Mouse (Mus musculus) natural killer cell, adult 2 months (primary cell): ENCODE measurements around the gene Setx.

Source experiments
- DNase-seq, 2 experiments: peaks; one replicate each; pipeline ENCODE4 v3.0.0; 2022; ENCODE audit warnings: low spot score in 2 of 2

The Setx gene

GRCm38 (mm10) chr2:29135161-29135560, 11.2 kb downstream of the Setx start:
- DNase-seq: no peak

- no peak for DNase-seq
Observed at GRCm38 (mm10) chr2:29151941-29152340, 28.0 kb downstream of the Setx start.

DNA sequence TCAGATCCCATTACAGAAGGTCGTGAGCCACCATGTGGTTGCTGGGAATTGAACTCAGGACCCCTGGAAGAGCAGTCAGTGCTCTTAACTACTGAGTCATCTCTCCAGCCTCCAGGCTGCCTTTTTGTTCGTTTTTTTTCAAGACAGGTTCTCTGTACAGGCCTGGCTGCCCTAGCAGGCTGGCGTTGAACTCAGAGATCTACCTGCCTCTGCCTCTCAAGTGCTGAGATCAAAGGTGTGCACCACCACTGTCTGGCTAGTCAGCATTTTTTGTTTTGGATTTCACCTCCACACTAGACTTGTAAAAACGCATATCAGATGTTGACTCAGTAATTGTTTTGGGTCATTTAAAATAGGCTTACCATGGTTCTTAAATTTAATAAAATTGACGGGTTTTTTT, 44.1 kb downstream of the Setx start:
- no peak for DNase-seq

GRCm38 (mm10) chr2:29174887-29175286, 50.9 kb downstream of the Setx start:
- no peak for DNase-seq

GRCm38 (mm10) chr2:29179810-29180209, 55.8 kb downstream of the Setx start:
- no peak for DNase-seq

DNA sequence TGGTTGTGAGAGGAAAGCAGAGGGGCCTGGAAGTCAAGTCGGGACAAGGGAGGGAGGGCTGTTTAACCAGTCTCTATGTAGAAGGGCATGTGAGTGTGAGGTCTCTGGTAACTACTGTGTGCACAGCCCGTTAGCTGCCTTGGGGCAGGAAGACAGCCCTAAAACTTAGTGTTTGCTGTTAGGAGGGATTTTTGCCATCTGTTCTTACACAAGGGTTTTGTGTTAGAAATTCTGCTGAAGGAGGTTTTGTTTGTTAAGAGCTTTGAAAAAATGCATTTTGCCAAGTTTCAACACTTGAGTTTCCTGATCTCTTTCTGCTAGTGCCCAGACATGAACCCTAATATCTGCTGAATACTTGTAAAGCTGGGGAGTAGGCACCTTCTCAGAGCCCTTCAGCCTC, 57.1 kb downstream of the Setx start:
- DNase-seq: no peak

DNA sequence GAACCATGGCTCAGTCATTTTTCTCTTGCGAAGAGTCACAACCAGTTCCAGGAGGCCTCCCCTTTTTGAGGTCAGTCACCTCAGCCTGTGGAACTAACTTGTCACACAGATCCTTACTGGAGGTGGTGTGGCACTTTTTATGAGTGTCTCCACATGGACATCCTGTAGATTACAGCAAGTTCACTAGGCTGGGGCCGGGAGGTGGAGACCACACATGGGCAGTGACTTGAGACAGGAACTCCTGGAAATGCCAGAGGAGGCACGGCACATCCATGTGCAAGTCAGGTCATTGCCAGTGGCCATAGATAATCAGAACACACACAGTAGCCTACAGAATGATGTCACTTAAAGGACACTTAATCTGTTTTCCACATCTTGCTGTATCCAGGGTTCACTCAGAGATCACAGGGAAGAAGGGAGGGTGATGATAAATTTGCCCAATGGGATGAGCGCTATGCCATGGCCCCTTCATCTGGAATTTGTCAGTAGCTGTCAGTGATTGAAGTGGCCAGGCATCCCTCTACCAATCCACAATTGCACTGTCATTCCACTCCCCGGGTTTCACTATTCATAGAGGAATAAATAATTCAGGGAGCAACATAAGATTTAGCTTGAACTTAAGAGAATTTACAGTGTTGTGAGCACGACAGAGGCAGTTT, 59.4 kb downstream of the Setx start:
- DNase-seq: no peak

- DNase-seq: no peak
Observed at GRCm38 (mm10) chr2:29186209-29186608, 62.2 kb downstream of the Setx start.

DNA sequence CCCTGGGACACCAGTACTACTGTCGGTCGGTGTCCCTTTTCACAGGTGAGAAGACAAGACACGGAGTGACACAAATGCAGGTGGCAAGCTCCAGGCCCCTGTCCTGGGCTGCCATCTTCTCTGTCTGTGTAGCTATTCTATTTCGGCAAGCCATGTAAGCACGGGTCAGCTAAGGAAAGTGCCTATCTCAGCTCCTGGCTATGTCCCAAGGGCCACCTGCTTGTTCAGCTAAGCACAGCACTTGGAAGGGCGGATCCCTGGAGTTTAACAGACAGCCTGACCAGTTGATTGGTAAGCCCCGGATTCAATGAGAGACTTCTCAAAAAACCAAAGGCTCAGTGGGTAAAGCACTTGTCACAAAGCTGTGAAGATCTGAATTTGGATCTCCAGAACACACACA, 66.4 kb downstream of the Setx start:
- no peak for DNase-seq

GRCm38 (mm10) chr2:29191216-29192215, 67.5 kb downstream of the Setx start:
- DNase-seq: no peak

GRCm38 (mm10) chr2:29192629-29193278, 68.8 kb downstream of the Setx start:
- no peak for DNase-seq

DNA sequence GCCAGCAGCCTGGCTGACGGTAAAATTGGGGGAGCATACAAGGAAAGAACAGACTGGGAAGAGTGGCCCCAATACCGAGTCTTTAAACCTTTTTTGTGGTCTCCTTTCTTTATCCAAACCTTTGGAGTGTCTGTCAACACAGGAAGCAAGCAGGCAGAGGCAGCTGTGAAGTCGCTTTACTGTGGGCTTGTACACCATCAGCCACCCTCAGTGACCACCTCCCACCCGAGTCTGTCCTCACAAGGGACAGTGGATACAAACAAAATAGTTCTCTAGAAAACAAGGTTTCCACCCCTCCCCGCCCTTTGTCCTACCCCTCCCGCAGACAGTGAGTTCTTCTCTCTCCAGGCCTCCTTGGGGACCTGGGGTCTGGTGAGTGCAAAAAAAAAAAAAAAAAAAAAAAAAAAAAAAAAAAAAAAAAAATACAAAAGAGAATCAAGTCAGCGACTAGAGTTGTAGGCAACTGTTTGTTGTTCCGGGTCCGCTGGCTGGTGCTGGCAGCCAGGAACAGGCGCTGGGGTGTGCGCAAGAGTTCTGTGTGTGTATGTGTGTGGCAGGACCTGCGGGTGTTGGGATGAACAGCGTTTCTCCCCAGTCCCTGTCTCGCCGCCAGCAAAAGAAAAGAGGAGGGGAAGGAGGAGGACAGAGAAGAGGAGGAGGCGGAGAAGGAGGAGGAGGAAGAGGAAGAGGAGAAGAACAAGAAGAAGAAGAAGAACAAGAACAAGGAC, 70.0 kb downstream of the Setx start:
- no peak for DNase-seq

DNA sequence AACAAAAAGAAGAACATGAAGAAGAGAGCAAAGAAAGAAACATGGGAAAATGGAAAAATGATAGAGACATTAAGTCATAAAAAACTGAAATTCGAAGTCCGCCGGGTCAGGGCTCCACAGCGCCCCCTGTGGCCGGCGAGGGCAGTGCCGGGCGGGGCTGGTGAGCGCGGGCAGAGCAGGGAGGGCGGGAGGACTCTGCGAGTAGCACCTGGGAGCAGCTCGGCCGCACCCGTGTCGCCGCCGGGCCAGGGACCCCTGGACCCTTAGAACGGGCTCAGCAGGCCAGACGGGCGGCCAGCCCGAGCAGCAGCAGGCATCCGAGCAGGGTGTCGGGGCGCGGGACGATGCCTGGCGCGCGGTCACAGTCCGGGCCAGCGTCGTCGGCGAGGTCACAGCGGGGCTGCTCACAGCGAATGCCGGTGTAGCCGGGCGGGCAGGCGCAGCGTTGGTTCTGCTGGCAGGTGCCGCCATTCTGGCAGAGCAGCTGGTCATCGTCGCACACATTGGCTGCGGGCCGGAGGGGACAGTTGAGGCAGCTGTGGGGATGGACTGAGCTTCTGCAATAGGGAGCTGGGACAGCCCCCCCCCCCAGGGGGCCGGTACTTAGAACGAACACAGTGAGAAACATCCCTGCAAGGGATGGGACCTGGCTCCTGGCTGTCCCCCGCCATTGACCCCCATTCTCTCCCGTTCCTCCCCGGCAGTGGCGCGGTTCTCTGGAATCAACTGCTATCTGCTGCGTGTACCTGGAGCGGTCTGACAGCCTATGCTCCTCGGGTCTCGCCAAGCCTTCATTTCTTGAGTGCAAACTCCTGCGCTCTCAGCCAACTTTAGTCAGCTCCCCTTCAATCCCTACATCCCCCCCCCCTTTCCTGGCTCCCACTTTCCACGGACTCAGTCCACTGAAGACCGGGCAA, 70.8 kb downstream of the Setx start:
- DNase-seq: peak; percentile 69 to 80

DNA sequence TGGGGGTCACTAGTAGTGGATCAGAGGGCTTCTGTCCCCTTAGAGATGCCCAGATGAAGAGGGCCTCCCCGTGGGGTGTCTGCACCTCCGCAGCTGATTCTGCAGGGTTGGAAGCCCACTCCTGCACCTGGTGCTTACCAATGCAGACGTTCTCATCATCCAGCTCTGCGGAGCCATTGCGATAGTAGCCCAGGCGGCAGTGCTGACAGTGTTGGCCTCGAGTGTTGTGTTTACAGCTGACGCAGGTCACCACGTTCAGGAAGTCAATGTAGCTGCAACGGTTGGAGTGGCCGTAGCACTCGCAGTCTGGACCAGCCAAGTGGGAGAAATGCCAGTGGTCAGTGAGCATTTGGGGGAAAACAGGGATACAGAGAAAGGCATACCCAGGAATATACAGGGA, 72.9 kb downstream of the Setx start:
- DNase-seq: no peak

DNA sequence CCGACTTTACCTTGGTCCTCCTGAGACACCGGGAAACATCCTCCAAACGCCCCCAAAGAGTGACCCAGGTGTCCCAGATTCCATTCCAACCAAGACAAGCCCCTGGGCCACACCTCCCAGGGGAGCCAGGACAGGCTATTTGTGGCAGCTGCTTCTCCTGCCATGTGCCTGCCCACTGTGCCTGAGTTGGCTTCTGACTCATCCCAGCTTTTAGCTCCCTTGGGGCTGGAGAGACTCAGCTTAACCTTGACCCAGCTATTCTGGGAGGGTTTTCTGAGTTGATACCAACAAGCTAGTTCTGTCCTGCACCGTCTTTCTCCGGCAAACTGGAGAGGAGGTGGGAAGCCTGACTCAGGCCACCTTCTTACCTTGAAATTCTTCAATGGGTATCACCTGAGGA, 74.5 kb downstream of the Setx start:
- no peak for DNase-seq

- peak; percentile 42 to 46 for DNase-seq
Observed at GRCm38 (mm10) chr2:29199909-29200308, 75.9 kb downstream of the Setx start.

DNA sequence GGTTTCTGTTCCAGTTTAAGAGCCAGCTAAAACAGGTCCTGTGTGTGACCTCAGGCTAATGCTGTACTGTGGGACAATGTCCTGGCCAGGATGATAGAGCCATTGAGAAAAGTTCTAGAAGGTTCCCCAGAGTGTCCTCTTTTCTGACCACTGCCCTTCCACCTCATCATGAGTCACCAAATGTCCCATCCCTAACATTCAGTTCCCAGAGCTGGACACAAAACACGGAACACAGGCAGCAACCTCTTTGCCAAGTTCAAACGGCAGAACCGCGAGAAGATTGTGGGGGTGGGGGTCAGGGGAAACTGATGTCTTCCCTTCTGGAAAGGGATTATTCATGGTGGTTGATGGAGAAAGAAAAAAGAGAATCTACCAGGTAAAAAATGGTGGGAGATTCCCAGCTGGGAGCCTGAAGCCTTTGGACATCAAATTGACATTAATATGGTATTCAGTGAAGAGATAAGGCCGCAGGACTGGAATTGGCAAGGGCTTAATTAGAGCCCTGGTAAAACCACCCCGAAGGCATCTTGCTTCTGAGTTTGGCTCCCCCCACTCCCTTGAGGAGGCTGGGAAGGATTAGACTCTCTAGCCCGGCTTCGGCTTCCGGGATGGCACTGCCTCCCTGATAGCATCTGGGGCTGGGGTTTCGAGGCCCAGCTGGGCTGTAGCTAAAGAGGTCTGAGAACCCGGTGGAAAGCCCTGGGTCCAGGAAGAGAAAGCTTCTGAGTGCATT, 77.4 kb downstream of the Setx start:
- no peak for DNase-seq

DNA sequence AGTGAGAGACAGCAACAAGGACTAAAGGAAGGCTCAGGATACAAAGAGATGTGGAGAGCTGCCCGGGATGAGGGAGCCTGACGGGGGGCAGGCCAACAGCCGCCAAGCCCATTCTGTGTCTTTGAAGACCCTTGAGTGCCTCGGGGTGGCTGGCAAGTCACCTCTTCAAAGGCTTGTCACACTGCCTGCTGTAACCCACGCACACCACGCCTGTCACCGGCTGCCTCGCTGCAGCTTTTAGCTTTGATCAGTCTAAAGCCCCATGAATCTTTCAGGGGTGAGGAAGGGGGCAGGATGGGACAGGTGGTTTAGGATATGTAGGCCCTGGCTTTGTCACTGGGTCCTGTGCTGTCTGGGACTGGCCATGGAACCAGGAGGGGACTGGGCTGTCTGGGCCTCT, 82.2 kb downstream of the Setx start:
- no peak for DNase-seq

- DNase-seq: no peak
Observed at GRCm38 (mm10) chr2:29216286-29217012, 92.5 kb downstream of the Setx start.
